Mouse (Mus musculus) ES-Bruce4 (cell line): ENCODE results near the gene Fkbp6.

Experiments
- CTCF ChIP-seq: IDR thresholded peaks from one replicate; pipeline ENCODE4 v1.8.1; 2011; ENCODE audit warnings: low read depth, low read length
- EP300 ChIP-seq: IDR thresholded peaks from 2 replicates; pipeline ENCODE4 v1.6.1; 2011; ENCODE audit warnings: low read depth, low read length; ENCODE audit not compliant: insufficient read depth
- POLR2A ChIP-seq: IDR thresholded peaks from one replicate; pipeline ENCODE4 v1.8.1; 2011; ENCODE audit warnings: low read length; ENCODE audit not compliant: insufficient read depth

DNA sequence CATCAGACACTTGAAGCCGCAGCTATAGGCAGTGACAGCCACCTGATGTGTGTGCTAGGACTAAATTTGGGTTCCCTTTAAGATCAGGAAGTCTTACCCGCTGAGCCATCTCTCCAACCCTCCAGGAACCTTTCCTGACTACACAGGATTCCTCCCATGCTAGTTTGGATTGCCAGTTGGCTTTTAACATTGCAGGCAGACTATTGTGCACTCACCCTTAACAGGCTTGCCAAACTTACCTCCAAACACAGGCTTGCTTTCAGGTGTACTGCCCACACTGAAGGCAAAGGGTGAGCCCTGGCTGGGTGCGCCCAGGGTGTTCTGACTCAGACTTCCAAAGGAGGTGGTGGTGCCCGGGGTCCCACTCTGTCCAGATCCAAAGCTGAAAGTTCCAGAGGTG, 30.8 kb upstream of the Fkbp6 start:
- TF ChIP-seq POLR2A (no peak), CTCF (no peak), EP300 (no peak)
